Mouse (Mus musculus) forelimb bud, embryonic 11.5 days (tissue): ENCODE results near the gene Fntb.

ENCODE experiments used
- DNase-seq: peaks from one replicate; pipeline ENCODE4 v3.0.0-alpha.2; 2012; ENCODE audit warnings: low read depth, low spot score

Gene Fntb

GRCm38 (mm10) chr12:76765354-76765851, at the start of gene Fntb, which contains the start of gene Churc1:
Fntb (plus strand) TSS chr12:76765589.
Churc1 (plus strand) TSS chr12:76765538.
- DNase-seq: peak; percentile 97

- DNase-seq: no peak
Observed at GRCm38 (mm10) chr12:76718384-76718783, 47.0 kb upstream of the Fntb start.

- DNase-seq: no peak
Observed at GRCm38 (mm10) chr12:76720572-76720971, 44.8 kb upstream of the Fntb start.

- DNase-seq: no peak
Observed at GRCm38 (mm10) chr12:76722026-76722425, 43.4 kb upstream of the Fntb start.

- no peak for DNase-seq
Observed at GRCm38 (mm10) chr12:76727955-76728354, 37.4 kb upstream of the Fntb start.

GRCm38 (mm10) chr12:76750866-76751459, 14.4 kb upstream of the Fntb start:
- DNase-seq: no peak

GRCm38 (mm10) chr12:76752652-76753318, 12.6 kb upstream of the Fntb start:
- DNase-seq: peak; percentile 73

GRCm38 (mm10) chr12:76765901-76766630, 677 bp downstream of the Fntb start:
- peak; percentile 13 for DNase-seq

GRCm38 (mm10) chr12:76770841-76771500, 5.6 kb downstream of the Fntb start:
- no peak for DNase-seq

GRCm38 (mm10) chr12:76771540-76771939, 6.2 kb downstream of the Fntb start:
- no peak for DNase-seq

GRCm38 (mm10) chr12:76774652-76775051, 9.3 kb downstream of the Fntb start:
- no peak for DNase-seq

- DNase-seq: no peak
Observed at GRCm38 (mm10) chr12:76775132-76775531, 9.7 kb downstream of the Fntb start.

GRCm38 (mm10) chr12:76776898-76777297, 11.5 kb downstream of the Fntb start:
- DNase-seq: no peak

- no peak for DNase-seq
Observed at GRCm38 (mm10) chr12:76777845-76778244, 12.5 kb downstream of the Fntb start.

GRCm38 (mm10) chr12:76778305-76779083, 13.1 kb downstream of the Fntb start:
- DNase-seq: no peak

GRCm38 (mm10) chr12:76779951-76780350, 14.6 kb downstream of the Fntb start:
- no peak for DNase-seq

GRCm38 (mm10) chr12:76780639-76781468, 15.5 kb downstream of the Fntb start:
- no peak for DNase-seq

GRCm38 (mm10) chr12:76784056-76784619, 18.7 kb downstream of the Fntb start:
- no peak for DNase-seq

- DNase-seq: no peak
Observed at GRCm38 (mm10) chr12:76790446-76791084, 25.2 kb downstream of the Fntb start.
